Mouse (Mus musculus) telencephalon, adult 2 months (tissue): Measurements from ENCODE around the gene Coro6.
A peak's percentile ranks its signal among the peaks of the same experiment; 100 is the strongest.

ENCODE experiments used
- DNase-seq: peaks from one replicate; pipeline ENCODE4 v3.0.0-alpha.2; 2011; ENCODE audit warnings: low read depth, low spot score

Coro6 gene

DNA sequence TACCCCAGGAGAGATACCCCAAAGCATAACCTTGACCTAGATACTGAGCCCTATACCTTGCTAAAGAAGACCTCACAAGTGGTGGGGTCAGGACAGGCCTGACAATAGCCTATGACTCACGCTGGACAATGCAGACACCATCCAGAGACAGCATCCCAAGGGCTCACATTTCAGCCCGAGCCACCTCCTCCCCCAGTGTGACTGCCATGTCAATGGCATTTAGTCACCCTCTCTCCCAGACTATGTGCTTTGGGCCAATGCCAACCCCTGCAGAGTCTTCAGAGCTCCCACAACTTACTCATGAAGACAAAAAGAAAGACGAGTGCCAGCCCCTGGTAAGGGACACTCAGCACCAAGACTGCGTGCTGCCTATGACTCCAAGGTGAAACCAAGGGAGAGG, 2.5 kb downstream of the Coro6 start:
- no peak for DNase-seq

DNA sequence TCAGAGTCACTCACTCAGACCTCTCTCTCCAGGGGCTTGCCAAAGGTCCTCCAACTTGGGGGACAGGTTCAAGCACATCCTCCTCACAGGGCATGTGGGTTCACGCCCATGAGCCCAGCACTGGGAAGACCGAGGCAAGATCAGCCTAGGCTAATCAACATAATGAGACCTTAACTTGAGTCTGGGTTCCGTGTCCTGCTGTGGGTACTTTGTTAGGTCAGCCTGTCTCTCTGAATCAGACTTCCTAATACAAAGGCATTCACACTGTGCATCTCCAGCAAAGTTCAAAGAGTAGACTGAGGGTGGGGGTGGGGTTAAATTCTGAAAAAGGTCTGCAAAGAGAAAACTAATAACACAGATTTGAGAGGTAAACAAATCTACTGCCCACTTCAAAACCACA, 2.9 kb downstream of the Coro6 start:
- DNase-seq: no peak

DNA sequence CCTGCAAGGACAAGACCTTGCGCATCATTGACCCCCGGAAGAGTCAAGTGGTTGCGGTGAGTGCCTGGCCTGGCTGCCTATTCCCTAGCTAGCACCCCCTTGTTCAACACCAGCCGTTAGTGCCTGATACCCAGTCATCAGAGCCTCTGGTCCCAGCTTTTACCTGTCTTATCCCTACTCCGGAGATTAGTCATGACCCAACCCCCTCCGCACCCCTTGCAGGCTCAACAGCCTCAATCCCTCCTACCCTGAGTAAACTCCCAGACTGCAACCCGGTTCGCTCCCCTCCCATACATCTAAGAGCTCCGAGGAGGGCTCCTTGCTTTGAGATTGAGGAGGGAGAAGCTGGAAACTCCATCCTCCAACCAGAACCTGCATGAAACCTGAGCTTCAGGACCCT, 4.3 kb downstream of the Coro6 start:
- no peak for DNase-seq

DNA sequence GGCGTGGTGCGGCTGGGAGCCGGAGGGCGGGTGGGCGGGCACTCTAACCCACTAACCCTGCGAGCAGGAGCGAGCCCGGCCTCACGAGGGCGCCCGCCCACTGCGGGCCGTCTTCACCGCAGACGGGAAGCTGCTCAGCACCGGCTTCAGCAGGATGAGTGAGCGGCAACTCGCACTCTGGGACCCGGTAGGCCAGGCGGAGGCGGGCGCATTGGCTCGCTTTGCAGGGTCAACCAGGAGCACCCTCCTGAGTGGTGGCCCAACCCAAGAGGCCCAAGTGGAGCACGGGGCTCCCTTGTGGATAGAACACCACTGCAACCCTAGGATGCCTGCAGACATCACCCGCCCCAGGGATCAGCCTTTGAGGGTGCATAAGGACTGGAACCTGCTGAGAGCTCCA, 4.9 kb downstream of the Coro6 start:
- no peak for DNase-seq

DNA sequence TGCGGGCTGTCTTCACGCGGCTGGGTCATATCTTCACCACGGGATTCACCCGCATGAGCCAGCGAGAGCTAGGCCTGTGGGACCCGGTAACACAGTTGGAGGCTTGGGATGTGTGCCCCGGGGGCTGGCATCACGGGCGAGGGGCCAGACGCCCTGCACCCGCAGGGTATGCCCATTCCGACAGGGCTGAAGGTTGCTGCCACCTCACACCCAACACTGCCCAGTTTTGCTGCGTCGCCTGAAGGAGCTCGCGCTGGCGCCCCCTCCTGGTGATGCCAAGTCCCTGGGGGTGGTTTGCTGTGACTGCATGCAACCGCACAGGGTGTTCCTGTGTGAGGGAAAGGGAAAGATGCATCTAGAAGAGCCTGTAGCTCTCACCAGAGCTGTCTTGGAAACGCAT, 5.6 kb downstream of the Coro6 start:
- no peak for DNase-seq

DNA sequence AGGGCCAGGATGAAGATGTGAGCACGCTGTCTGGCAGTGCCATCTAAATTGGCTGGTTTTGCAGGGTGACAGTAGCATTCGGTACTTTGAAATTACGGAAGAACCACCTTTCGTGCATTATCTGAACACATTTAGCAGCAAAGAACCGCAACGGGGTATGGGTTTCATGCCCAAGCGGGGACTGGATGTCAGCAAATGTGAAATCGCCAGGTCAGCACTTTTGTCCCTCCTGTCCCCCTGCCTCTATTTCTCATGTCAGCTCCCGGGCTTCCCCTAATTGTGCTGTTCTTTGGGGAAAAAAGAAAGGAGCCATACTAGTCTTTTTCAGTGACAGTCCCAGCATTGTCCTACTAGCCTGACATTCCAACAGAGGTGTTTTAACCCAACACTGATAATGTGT, 6.2 kb downstream of the Coro6 start:
- DNase-seq: no peak

DNA sequence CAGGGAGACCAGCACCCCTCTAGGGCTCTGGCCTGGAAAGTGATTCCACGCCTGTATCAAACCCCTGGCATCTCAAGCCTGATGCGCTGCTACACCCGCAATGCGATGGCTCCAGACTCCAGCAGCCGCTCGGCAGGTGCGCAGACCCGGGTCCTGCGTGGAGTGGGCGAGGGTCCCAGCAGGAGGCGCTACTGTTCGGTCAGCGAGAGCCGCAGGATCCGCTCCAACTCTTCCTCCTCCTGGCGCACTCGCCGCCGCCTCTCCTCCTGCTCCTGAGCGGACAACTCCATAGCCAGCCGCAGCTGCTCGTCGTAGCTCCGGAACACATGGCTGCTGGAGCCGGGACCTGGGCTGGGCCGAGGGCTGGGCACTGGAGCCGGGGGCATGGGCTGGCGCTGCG, 9.2 kb downstream of the Coro6 start:
- DNase-seq: no peak

DNA sequence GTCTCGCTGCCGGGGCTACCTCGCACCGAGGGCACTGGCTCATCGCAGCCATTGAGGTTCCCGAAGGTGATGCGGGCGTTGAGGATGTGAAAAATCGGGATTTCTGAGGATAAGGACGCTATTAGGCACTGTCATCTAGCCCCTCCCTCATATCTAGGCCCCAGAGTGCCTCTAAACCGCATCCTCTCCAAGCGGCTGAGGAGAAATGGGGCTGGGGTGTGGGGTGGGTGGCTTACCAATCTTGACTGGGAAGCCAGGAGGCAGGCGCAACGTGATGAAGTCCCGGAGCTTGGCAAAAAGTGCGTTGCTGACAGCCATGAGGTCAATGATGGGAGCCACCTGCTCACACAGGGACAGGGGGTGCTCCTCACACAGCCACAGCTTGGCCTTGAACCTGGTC, 10.6 kb downstream of the Coro6 start:
- no peak for DNase-seq

DNA sequence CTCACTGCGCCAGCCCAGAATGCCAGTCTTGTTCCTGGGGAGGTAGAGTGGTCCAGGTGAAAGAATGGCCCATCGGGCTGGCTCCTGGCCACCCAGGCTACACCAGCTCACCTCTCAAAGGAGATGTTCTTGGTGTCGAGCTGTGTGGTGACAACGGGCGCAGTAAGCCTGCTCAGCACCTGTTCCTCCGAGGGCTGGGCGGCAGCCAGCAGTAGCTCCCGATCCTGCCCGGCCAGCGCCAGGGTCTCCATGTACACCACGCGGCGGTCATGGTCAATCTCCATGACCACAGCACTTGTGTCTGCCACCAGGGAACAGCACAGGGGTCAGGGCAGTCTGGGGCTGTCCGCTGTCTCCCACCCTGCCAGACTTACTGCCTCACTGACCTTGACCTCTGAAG, 14.0 kb downstream of the Coro6 start:
- DNase-seq: no peak

DNA sequence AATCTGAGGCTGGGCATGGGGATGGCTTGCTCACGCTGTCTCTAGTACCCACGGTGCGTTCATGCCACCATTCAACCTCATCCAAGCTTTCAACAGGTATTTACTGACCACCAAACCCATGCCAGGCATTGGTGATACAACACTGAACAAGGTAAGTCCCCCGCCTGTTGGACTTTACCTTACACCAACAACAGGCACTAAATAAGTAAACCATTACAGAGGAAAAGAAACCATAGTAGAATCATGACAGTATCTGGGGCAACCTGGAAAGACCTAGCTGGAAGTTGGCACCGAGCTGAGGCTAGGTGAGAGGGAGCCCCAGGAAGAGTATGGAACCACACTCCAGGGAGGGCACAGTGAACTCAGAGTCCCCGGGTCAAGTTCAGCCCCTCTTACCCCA, 14.7 kb downstream of the Coro6 start:
- DNase-seq: no peak

DNA sequence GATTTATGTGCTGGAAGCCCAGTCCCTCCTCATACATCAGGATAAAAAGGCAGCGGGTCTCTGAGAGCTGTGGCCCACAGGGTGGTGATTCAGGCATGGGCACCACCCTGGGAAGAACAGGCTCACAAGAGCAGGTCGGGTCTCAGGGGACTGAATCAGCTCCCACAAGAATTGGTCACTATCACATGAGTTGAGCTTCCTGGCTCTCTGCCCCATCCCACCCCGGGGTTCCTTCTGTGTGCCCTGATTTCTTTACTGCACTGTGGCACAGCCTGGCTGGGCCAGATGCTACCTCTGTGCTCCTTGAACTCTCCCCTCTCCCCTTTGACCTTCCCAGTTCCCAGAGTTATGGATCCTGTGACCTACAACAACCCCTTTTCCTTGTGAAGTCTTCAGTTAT, 20.8 kb downstream of the Coro6 start:
- no peak for DNase-seq

DNA sequence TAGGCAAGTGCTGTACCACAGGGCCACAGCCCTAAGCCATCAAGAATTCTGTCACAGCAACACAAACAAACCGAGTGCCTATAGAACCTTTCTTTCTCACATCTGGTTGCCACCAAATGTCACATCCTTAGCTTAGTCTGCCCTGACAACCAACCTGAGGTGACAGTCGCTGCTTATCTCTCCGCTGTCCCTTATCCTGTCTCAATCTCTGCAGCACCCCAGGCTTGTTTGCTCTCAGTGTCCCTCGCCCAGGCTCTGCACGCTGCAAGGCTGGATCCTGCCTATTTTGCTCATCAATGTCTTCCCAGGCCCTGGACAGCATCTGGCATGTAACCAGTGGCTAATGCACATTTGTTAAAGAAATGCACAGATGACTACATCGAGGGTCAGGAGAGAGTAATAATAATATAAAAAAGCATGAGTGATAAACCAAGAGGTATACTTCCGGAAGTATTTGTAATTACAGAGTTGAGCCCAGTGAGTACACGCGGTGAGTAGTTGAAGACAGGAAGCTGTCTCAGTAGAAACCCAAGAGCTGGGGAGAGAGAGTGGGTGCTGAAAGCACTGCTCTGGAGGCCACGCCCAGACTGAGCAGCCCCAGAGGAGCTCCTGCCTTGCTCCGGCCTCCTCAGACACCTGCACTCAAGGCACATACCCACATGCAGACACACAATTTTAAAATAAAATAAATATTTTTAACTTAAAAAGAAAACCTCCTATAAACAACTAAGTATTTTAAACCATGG, 21.5 kb downstream of the Coro6 start:
- DNase-seq: no peak

DNA sequence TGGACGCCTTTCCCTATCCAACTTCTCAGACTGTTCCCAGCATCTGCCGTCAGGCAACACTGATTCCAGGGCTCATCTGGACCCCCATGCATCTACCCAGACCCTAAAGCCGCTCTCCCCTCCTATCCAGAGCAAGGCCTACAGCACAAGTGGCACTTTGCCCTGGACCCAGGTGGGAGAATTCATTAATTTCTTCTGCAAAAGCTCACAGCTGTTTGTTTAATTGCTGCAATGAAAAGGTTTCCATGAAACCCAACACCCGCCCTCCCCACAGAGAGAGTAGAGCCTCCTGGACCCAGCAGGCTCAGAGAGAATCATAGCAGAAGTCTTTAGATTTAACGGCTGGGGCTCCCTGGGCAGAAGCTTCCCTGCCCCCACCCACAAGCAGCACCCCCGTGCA, 23.0 kb downstream of the Coro6 start:
- DNase-seq: no peak

DNA sequence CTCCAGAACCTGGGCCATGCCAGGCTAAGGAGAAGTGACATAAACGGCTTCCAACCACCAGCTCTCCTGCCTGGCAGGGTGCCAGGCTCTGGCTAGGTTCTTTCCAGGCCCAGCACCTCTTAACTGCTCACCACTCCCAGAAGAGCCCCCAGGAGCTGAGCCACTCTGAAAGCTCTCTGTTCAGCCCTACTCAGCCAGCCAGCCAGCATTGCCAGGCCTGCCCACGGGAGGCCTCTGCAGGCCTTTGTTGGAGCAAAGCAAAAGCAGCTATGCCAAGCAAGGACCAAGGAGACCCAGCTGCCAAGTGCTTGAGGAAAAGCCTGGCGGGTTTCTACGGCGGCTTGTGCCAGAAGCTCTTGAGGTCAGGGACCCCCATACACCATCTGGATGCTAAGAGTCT, 24.6 kb downstream of the Coro6 start:
- DNase-seq: no peak

DNA sequence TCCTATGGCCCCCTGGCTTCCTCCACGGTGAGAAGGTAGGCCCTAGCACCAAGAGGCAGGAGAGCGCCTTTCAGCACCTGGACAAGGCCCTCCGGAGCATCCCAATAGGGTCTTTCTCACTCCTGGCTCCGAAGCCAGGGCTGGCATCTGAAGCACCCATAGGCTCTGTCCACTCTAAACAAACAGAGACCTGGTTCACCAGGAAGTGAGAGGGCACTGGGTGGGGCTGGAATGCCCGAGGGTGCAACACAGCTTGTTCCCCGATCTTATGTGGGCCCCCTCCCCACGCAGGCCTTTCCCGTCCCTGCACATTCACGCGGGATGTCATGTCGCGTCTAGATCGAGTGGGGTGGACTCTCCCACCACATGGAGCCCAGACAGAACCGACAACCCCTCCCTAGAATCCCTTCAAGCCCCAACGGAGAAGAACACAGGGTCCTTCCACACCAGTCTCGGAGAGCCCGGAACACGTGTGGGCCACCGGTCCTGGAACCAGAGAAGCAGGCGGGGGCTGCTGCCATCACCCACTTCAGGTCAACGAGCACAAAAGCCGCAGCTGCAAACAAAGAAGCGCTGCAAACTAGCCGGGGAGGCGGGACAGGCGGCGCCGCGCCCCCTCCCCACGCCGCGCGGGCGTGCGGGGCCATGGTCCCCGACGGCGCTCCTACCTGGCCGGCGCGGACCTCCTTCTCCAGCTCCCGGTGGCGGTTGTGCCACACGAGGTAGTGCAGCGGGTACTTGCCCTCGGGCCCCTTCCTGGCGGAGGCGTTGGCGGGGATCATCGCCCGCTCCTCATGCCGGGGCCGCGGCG, 26.8 kb downstream of the Coro6 start:
- DNase-seq: no peak

DNA sequence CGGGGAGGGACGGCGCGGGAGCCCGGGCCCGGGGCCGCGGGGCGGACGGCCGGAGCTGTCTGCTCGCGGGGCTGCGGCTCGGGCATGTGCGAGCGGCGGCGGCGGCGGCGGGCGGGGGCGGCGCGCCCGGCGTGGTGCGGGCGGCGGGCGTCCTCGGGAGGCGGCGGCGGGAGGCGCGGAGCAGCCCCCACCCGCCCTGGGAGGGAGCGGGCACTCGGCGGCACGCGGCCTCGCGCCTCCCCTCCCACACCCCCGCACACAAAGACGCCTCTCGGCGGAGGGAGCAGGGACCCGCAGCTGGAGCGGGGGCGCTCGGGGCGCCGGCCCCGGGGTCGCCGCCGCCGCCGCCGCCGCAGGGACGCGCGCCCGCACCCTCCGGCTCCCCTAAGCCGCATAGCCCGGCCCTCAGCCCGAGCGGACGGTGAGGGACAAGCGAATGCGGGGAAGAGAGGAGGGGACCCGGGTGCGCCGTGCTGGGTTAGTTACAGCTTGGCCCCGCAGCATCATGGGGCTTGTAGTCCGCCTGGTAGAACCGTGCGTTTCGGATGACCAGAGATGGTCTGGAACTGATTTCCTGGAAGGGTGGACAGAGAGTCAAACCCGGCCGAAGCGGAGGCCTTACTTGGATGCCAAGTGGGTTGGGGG, 27.5 kb downstream of the Coro6 start, which contains the start of gene Ankrd13b:
Gene Ankrd13b (minus strand): TSS at position 88 of the 645 bp plus-strand sequence.
- DNase-seq: no peak

DNA sequence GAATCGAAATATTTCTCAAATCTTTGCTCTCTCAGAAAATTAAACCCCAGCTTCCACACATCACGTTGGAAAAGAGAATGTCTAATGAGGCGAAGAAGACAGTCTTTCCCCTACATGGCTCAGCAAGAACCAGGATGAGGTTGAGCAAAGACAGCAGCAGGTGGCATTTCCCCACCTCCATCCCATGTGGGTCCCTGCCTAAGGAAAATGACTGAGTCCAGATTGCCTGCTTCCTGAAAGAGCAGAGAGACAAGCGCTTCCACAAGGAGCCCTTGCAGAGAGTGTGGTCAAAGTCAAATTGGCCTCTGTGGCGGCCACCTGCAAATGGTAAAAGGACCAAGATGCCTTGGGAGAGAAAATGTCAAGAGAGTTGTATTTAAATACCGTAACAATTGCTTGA, 28.2 kb downstream of the Coro6 start:
- no peak for DNase-seq

DNA sequence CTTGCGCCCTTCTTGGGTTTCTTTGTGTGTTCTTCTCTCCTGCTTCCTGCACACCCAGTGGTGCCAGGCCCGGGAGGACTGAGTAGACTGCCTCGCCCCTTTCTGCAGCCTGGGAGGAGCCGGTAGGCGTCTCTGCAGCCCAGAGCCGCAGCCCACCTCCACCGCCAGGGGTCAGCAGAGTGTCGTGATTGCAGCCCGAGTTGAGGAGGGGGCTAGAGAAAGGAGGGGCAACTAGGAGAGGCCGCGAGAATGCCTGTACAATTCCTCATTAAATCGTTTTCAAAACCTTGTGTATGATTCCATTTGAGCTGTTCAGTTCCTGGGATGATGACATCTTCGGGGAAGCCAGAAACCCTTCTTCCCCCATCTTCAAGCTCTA, 28.9 kb downstream of the Coro6 start:
- DNase-seq: no peak

DNA sequence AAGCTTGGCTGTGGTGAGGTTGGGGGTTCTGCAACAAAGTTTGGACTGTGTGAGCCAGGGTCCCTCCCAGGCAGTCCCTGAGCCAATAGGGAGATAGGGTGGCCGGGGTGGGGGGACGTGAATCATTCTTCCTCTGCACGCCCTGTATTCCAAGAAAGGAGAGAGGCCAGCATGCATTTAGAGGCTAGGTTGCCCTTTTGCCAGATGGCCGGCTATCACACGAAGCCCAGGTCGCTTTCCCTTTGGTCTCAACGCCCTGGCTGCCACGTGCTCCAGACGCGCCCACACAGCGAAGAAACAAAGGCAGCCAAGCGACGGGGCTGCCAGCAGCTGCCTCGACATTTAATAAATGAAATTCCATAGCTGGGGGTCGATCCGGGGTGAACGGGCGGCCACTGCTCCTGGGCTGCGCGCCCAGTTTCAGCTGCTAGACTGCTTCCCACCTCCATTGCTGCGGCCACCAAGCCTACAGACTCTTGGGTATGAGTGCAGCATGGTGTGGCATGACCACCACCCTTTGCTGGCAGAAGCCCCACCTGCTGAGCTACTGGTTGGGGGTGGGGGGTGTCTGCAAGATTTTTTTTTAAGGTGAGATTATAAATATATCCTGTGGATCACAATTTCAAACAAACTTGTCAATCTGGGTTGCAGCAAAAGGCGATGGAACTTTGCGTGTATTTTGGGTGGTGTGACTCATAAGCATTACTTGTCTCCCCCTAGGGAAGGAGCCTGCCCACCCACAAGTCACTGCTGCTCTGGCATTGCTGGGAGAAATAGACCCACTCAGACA, 29.5 kb downstream of the Coro6 start:
- DNase-seq: peak; percentile 87

DNA sequence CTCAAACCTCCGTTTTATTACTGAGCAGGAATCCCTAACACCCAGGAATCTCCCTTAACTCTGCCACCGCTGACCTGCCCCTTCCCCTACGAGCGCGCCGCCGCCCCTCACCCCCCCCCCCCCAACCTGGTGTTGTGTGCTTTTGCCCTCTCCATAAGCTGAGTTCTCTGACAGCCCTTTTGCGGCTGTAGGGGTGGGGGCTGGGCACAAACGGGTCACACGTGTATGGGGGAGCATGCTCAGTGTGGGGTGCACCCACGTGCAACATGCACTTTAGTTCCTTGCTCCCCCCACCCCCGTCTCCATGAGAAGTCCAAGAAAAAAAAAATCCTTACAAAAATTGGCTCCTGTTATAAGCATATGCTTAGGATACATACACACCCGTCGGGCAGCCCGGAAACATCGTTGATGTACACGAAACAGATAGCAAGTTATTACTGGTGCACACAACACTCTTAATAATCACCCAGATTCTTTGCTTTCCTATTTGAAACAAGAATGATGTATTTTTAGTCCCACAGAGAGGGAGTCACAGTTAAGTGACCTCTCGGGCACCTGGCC, 30.2 kb downstream of the Coro6 start:
- DNase-seq: no peak

DNA sequence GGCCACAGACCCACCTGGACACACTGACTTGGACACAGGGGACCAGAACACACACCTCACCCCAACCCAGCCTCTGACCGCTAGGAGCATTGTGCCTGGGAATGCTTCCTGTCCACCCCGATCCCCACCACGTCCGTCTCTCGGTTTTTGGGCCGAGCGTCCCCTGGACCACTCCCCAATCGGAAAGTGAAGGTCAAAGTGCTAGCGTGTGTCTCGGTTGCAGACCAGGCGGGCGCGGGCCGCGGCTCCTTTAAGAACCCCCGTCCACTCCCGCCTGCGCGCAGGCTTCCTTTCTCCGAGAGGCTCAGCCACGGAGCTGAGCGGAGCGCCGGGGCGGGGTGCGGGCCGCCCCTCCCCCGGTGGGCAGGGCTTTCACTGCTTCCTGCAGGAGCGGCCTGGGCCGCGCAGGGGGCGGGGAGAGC, 30.7 kb downstream of the Coro6 start:
- DNase-seq: peak; percentile 89
